Mouse (Mus musculus): ENCODE data around the gene Pknox2. TPM values are rescaled to one million over a fixed set of nuclear protein-coding genes. Genes with fewer than 3 reads are reported as not detected.

Pknox2 gene
- polyA plus RNA-seq, 1 experiment from 2014 or later = not detected

- H3K36me3 ChIP-seq (ENCODE audit: inconsistent target) = no peaks in the 10 kb centered on the region
- H3K4me3 ChIP-seq (ENCODE audit: inconsistent target) = no peak overlapping the region
- H3K27ac ChIP-seq = no peak overlapping the region
- H3K79me2 ChIP-seq (ENCODE audit: inconsistent target) = no peaks in the 10 kb centered on the region
- 90% methylated on average over 7 of the region's 7 CpGs for WGBS (ENCODE audit: missing documents)
These were observed 119.2 kb downstream of the Pknox2 start for GRCm38 (mm10) chr9:37027825-37028575.

GRCm38 (mm10) chr9:37025913-37026312 is 121.3 kb downstream of the Pknox2 start:
- H3K36me3 ChIP-seq (ENCODE audit: inconsistent target) = no peaks in the 10 kb centered on the region
- H3K27ac ChIP-seq = no peak overlapping the region
- no peak overlapping the region for H3K4me3 ChIP-seq (ENCODE audit: inconsistent target)
- no peaks in the 10 kb centered on the region for H3K79me2 ChIP-seq (ENCODE audit: inconsistent target)
- WGBS (ENCODE audit: missing documents) = 74% methylated on average over 3 of the region's 3 CpGs

GRCm38 (mm10) chr9:37021586-37022230 is 125.5 kb downstream of the Pknox2 start:
- WGBS (ENCODE audit: missing documents) = 34% methylated on average over 3 of the region's 3 CpGs
- Histone ChIP-seq H3K27ac (no peak overlapping the region), H3K4me3 (ENCODE audit: inconsistent target) (no peak overlapping the region)

GRCm38 (mm10) chr9:37018154-37018553 is 129.1 kb downstream of the Pknox2 start:
- H3K79me2 ChIP-seq (ENCODE audit: inconsistent target) = no peaks in the 10 kb centered on the region
- H3K36me3 ChIP-seq (ENCODE audit: inconsistent target) = no peaks in the 10 kb centered on the region
- 100% methylated on average over 1 of the region's 1 CpGs for WGBS (ENCODE audit: missing documents)
- H3K4me3 ChIP-seq (ENCODE audit: inconsistent target) = no peak overlapping the region
- no peak overlapping the region for H3K27ac ChIP-seq

More at GRCm38 (mm10) chr9:37021586-37022230, 125.5 kb downstream of the Pknox2 start:
- Histone ChIP-seq H3K79me2 (ENCODE audit: inconsistent target) (no peaks in the 10 kb centered on the region), H3K36me3 (ENCODE audit: inconsistent target) (no peaks in the 10 kb centered on the region)

- no peak overlapping the region for H3K4me3 ChIP-seq (ENCODE audit: inconsistent target)
- H3K27ac ChIP-seq = no peak overlapping the region
- H3K36me3 ChIP-seq (ENCODE audit: inconsistent target) = no peaks in the 10 kb centered on the region
- 86% methylated on average over 7 of the region's 7 CpGs for WGBS (ENCODE audit: missing documents)
- no peaks in the 10 kb centered on the region for H3K79me2 ChIP-seq (ENCODE audit: inconsistent target)
These were observed 130.0 kb downstream of the Pknox2 start for GRCm38 (mm10) chr9:37017169-37017568.

GRCm38 (mm10) chr9:37016165-37016564 is 131.0 kb downstream of the Pknox2 start:
- no peak overlapping the region for H3K27ac ChIP-seq
- H3K79me2 ChIP-seq (ENCODE audit: inconsistent target) = no peaks in the 10 kb centered on the region
- no peak overlapping the region for H3K4me3 ChIP-seq (ENCODE audit: inconsistent target)
- no peaks in the 10 kb centered on the region for H3K36me3 ChIP-seq (ENCODE audit: inconsistent target)

GRCm38 (mm10) chr9:37013565-37013964 is 133.6 kb downstream of the Pknox2 start:
- no peak overlapping the region for H3K27ac ChIP-seq
- H3K4me3 ChIP-seq (ENCODE audit: inconsistent target) = no peak overlapping the region
- 72% methylated on average over 8 of the region's 8 CpGs for WGBS (ENCODE audit: missing documents)
- no peaks in the 10 kb centered on the region for H3K79me2 ChIP-seq (ENCODE audit: inconsistent target)
- H3K36me3 ChIP-seq (ENCODE audit: inconsistent target) = no peaks in the 10 kb centered on the region

GRCm38 (mm10) chr9:37008090-37008489 is 139.1 kb downstream of the Pknox2 start:
- H3K4me3 ChIP-seq (ENCODE audit: inconsistent target) = no peak overlapping the region
- 90% methylated on average over 5 of the region's 5 CpGs for WGBS (ENCODE audit: missing documents)
- no peak overlapping the region for H3K27ac ChIP-seq
- H3K79me2 ChIP-seq (ENCODE audit: inconsistent target) = no peaks in the 10 kb centered on the region
- no peaks in the 10 kb centered on the region for H3K36me3 ChIP-seq (ENCODE audit: inconsistent target)

GRCm38 (mm10) chr9:37004676-37005075 is 142.5 kb downstream of the Pknox2 start:
- H3K79me2 ChIP-seq (ENCODE audit: inconsistent target) = no peaks in the 10 kb centered on the region
- 66% methylated on average over 6 of the region's 6 CpGs for WGBS (ENCODE audit: missing documents)
- H3K27ac ChIP-seq = no peak overlapping the region
- H3K36me3 ChIP-seq (ENCODE audit: inconsistent target) = no peaks in the 10 kb centered on the region
- no peak overlapping the region for H3K4me3 ChIP-seq (ENCODE audit: inconsistent target)

- Histone ChIP-seq H3K79me2 (ENCODE audit: inconsistent target) (no peaks in the 10 kb centered on the region), H3K36me3 (ENCODE audit: inconsistent target) (no peaks in the 10 kb centered on the region), H3K4me3 (ENCODE audit: inconsistent target) (no peak overlapping the region), H3K27ac (no peak overlapping the region)
- WGBS (ENCODE audit: missing documents) = 65% methylated on average over 7 of the region's 7 CpGs
These were observed 145.2 kb downstream of the Pknox2 start for GRCm38 (mm10) chr9:37001935-37002535.

GRCm38 (mm10) chr9:36999393-36999792 is 147.8 kb downstream of the Pknox2 start:
- 100% methylated on average over 3 of the region's 3 CpGs for WGBS (ENCODE audit: missing documents)
- Histone ChIP-seq H3K79me2 (ENCODE audit: inconsistent target) (no peaks in the 10 kb centered on the region), H3K36me3 (ENCODE audit: inconsistent target) (no peaks in the 10 kb centered on the region), H3K4me3 (ENCODE audit: inconsistent target) (no peak overlapping the region), H3K27ac (no peak overlapping the region)

- Histone ChIP-seq H3K27ac (no peak overlapping the region), H3K36me3 (ENCODE audit: inconsistent target) (no peaks in the 10 kb centered on the region), H3K79me2 (ENCODE audit: inconsistent target) (no peaks in the 10 kb centered on the region), H3K4me3 (ENCODE audit: inconsistent target) (no peak overlapping the region)
- WGBS (ENCODE audit: missing documents) = 73% methylated on average over 13 of the region's 13 CpGs
These were observed 156.4 kb downstream of the Pknox2 start for GRCm38 (mm10) chr9:36990626-36991368.

- no peaks in the 10 kb centered on the region for H3K79me2 ChIP-seq (ENCODE audit: inconsistent target)
- H3K27ac ChIP-seq = no peak overlapping the region
- H3K4me3 ChIP-seq (ENCODE audit: inconsistent target) = no peak overlapping the region
- H3K36me3 ChIP-seq (ENCODE audit: inconsistent target) = no peaks in the 10 kb centered on the region
- 82% methylated on average over 3 of the region's 3 CpGs for WGBS (ENCODE audit: missing documents)
These were observed 157.2 kb downstream of the Pknox2 start for GRCm38 (mm10) chr9:36989991-36990390.

- 92% methylated on average over 9 of the region's 9 CpGs for WGBS (ENCODE audit: missing documents)
- no peaks in the 10 kb centered on the region for H3K79me2 ChIP-seq (ENCODE audit: inconsistent target)
These were observed 162.0 kb downstream of the Pknox2 start for GRCm38 (mm10) chr9:36985233-36985632.

More at GRCm38 (mm10) chr9:36985233-36985632, 162.0 kb downstream of the Pknox2 start:
- H3K36me3 ChIP-seq (ENCODE audit: inconsistent target) = no peaks in the 10 kb centered on the region
- H3K4me3 ChIP-seq (ENCODE audit: inconsistent target) = no peak overlapping the region
- no peak overlapping the region for H3K27ac ChIP-seq
